Mouse (Mus musculus): ENCODE measurements at regions not wholly inside any gene's neighbourhood (a gene's known extent, or its start where the extent isn't known, plus 50 kb on each side); places are given as distances from the start of the nearest gene placed in this dataset.
A peak's percentile ranks its signal among the peaks of the same experiment; 100 is the strongest.

DNA sequence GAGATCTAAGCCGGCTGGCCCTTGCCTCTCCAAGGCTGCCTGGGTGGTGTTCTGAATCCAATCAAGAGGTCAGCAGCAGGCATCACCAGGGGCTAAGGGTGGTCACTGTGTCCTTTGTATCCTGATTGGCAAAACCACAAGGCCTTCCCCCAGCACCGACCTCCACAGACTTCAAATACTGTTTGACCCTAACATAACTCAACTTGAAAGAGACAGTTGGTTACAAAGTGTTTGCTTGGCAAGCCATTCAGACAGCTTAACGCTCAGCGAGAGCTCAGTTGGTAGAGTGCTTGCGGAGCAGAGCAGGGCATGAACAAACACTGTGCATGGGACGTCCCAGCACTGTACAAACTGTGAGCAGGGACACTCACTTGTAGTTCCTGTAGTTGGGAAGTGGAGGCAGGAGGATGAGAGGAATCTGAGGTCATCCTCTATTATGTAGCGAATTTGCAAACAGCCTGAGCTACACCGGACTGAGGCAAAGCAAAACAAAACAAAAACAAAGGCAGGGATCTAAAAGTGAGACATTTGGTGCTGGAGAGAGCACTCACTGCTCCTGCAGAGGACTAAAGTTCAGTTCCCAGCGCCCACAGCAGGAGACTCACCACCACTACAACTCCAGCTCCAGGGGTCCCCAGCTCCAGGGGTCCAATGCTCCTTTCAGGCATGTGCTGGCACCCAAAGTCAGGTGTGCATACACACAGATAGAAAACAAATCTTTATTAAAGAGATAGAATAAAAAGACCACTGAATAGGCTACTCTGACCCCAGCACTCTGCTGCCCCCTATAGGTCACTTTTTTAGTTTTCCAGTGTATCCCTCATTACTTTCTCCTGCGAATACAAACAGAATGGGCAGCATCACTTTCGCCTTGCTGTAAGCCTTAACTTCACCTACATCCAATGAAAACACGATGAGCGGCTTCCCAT lies 273.5 kb downstream of the Prex1 start:
- Histone ChIP-seq H3K27me3 (ENCODE audit: insufficient read depth, low read length) (no peaks in the 10 kb centered on the region), H3K9me3 (ENCODE audit: low read length) (no peaks in the 10 kb centered on the region), H3K4me1 (replicated peaks; ENCODE audit: low read depth, low read length) (peaks cover 38% of the 10 kb centered on the region), H3K4me3 (replicated peaks; ENCODE audit: low read length) (0 out of 2 replicates have a peak overlapping the region, but pooled peaks have one; percentile 8), H3K36me3 (ENCODE audit: insufficient read depth, low read length) (peaks cover 10% of the 10 kb centered on the region)
- TF ChIP-seq CTCF (conservative IDR thresholded peaks at IDR 0.05; ENCODE audit: low read length) (peak; percentile 64), NANOG (IDR thresholded peaks at IDR 0.05; ENCODE audit: borderline replicate concordance, low read length) (no peak), POU5F1 (IDR thresholded peaks at IDR 0.05; ENCODE audit: borderline replicate concordance, low read length) (no peak)

DNA sequence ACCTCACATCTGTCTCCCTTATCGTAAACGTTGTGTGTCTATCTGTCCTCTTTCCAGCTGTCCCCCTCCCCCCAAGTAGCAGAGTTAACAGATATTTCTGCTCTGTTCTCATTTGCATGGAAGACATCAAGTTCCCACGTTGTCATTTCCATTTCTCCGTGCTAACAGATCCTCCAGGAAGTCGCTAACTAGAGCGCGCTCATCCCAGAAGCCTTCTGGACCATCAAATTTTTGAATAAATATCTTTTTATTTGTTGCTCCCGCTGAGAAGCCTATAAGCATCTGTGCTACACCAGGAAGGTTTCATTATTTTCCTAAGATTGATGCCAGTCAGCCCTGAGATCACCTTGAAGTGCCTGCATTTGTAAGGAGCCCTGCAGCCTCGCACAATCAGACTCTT lies 275.4 kb downstream of the Prex1 start:
- Histone ChIP-seq H3K27me3 (ENCODE audit: insufficient read depth, low read length) (no peaks in the 10 kb centered on the region), H3K9me3 (ENCODE audit: low read length) (no peaks in the 10 kb centered on the region), H3K4me3 (replicated peaks; ENCODE audit: low read length) (0 out of 2 replicates have a peak overlapping the region, but pooled peaks have one; percentile 13), H3K4me1 (replicated peaks; ENCODE audit: low read depth, low read length) (peaks cover 40% of the 10 kb centered on the region), H3K36me3 (ENCODE audit: insufficient read depth, low read length) (peaks cover 27% of the 10 kb centered on the region)
- TF ChIP-seq POU5F1 (IDR thresholded peaks at IDR 0.05; ENCODE audit: borderline replicate concordance, low read length) (no peak), CTCF (conservative IDR thresholded peaks at IDR 0.05; ENCODE audit: low read length) (no peak), NANOG (IDR thresholded peaks at IDR 0.05; ENCODE audit: borderline replicate concordance, low read length) (no peak)

DNA sequence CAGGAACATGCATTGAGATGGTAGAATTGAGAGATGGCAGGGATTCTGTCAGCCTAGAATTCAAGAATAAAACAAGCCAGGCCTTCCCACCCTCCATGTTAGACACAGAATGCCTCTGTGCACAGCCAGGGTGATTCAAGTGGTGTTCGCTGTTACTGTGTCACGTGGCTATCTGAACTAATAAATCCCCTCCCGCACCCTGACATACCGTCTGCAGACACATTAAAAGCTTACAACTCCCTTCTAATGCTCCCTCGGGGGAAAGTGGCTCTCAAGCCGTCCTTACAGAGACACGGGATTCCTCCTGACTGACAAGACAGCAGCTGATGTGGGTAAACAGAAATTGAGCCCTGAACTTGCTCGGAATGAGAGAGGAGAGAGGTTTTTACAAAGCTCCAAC lies 279.1 kb downstream of the Prex1 start:
- Histone ChIP-seq H3K9me3 (ENCODE audit: low read length) (no peaks in the 10 kb centered on the region), H3K27me3 (ENCODE audit: insufficient read depth, low read length) (peaks cover 7% of the 10 kb centered on the region; the same call in 1 of the 2 replicates), H3K36me3 (ENCODE audit: insufficient read depth, low read length) (peaks cover 51% of the 10 kb centered on the region), H3K4me1 (replicated peaks; ENCODE audit: low read depth, low read length) (peaks cover 43% of the 10 kb centered on the region), H3K4me3 (replicated peaks; ENCODE audit: low read length) (no peak overlapping the region)
- TF ChIP-seq NANOG (IDR thresholded peaks at IDR 0.05; ENCODE audit: borderline replicate concordance, low read length): no peak
- no peak for TF ChIP-seq CTCF (conservative IDR thresholded peaks at IDR 0.05; ENCODE audit: low read length)

DNA sequence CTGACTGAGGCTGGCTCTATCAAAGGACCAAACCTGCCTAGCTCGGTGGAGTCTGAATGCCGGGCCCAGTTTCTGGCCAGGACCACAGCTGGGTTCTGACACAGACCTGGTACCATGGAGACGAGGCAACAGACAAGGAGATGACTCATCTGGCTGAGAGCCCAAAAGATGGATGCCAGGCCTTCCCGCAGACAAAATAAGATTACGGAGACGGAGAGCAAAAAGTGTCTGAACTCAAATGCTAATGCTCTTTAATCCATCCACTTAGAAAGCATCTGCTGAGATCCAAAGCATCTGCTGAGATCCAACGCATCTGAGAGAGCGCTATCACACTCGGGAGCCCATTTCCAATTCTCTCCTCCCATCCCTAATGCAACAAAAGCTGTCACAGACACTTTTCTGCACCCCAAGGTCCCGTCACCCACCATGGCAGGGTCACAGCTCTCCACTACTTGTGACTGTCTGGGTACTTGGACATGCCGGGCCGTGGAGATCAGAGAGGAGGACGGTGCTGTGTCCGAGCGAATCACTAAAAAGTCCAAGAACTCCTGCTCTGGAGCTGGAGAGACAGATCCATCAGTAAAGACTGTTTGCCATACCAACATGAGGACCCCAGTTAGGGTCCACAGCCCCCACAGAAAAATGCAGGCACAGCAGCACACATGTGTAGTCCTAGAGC lies 278.3 kb upstream of the Sulf2 start:
- TF ChIP-seq CTCF (conservative IDR thresholded peaks at IDR 0.05; ENCODE audit: low read length) (no peak), NANOG (IDR thresholded peaks at IDR 0.05; ENCODE audit: borderline replicate concordance, low read length) (no peak), POU5F1 (IDR thresholded peaks at IDR 0.05; ENCODE audit: borderline replicate concordance, low read length) (no peak)
- Histone ChIP-seq H3K27me3 (ENCODE audit: insufficient read depth, low read length) (peaks cover 7% of the 10 kb centered on the region), H3K36me3 (ENCODE audit: insufficient read depth, low read length) (peaks cover 58% of the 10 kb centered on the region)

DNA sequence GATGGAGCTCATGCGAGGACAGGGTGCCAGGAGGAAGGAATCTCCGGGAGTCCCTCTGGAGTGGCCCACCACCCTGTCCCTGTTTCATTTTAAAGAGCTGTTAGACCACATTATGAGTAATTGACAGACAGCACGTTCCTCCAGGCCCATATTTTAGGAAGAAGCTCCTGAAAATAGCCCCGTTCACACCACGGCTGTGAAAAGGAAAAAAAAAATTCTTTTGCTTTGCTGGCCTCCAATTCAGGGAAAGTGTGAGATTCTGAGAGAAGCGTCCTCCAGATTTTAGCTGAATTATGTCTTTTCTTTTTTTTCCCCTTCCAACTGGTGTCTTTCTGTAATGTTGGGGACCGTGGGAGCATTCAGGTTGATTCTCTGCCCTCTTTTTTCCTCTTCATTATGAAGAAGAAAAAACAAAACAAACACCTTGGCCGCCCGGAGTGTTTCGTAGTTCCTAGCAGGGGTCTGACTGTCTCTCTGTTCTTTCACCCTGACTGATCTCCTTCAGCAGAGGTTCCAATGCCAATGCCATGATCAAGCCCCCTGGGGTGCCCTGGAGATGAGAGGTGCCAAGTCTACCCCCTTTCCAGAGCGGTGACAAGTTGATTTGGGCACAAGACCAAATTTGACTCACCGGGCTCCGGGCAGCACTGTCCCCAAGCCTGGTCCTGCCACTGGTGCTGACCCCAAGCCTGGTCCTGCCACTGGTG lies 277.6 kb upstream of the Sulf2 start:
- Histone ChIP-seq H3K4me1 (replicated peaks; ENCODE audit: low read depth, low read length) (peaks cover 32% of the 10 kb centered on the region), H3K4me3 (replicated peaks; ENCODE audit: low read length) (no peak overlapping the region), H3K36me3 (ENCODE audit: insufficient read depth, low read length) (peaks cover 59% of the 10 kb centered on the region), H3K9me3 (ENCODE audit: low read length) (no peaks in the 10 kb centered on the region), H3K27me3 (ENCODE audit: insufficient read depth, low read length) (peaks cover 7% of the 10 kb centered on the region)
- TF ChIP-seq NANOG (IDR thresholded peaks at IDR 0.05; ENCODE audit: borderline replicate concordance, low read length) (no peak), POU5F1 (IDR thresholded peaks at IDR 0.05; ENCODE audit: borderline replicate concordance, low read length) (no peak), CTCF (conservative IDR thresholded peaks at IDR 0.05; ENCODE audit: low read length) (no peak)

More for the DNA sequence above, 278.3 kb upstream of the Sulf2 start:
- H3K4me1 ChIP-seq (replicated peaks; ENCODE audit: low read depth, low read length): peaks cover 35% of the 10 kb centered on the region
- no peak overlapping the region for H3K4me3 ChIP-seq (replicated peaks; ENCODE audit: low read length)
- H3K9me3 ChIP-seq (ENCODE audit: low read length): no peaks in the 10 kb centered on the region

DNA sequence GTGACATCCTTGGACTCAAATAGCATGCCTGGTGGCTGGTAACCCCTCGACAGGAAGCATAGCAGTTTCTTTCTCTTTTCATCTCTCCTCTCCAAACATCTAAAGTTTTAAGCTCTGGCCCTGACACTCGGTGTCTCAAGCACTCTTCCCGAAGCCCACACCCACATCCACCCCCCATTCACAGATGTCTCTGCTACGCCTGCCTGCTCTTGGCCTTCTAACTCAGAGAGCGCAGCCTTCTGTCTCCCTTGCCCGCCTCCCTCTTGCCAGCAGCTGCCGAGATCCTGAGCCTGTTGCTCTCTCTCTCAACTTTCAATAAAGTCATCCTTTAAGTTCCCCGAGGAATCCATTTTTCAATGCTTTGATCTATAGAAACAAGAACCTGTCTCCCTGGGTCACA lies 277.1 kb upstream of the Sulf2 start:
- Histone ChIP-seq H3K27me3 (ENCODE audit: insufficient read depth, low read length) (peaks cover 7% of the 10 kb centered on the region), H3K9me3 (ENCODE audit: low read length) (no peaks in the 10 kb centered on the region), H3K4me3 (replicated peaks; ENCODE audit: low read length) (no peak overlapping the region), H3K4me1 (replicated peaks; ENCODE audit: low read depth, low read length) (peaks cover 34% of the 10 kb centered on the region), H3K36me3 (ENCODE audit: insufficient read depth, low read length) (peaks cover 59% of the 10 kb centered on the region)
- no peak for TF ChIP-seq CTCF (conservative IDR thresholded peaks at IDR 0.05; ENCODE audit: low read length)
- TF ChIP-seq POU5F1 (IDR thresholded peaks at IDR 0.05; ENCODE audit: borderline replicate concordance, low read length): no peak
- no peak for TF ChIP-seq NANOG (IDR thresholded peaks at IDR 0.05; ENCODE audit: borderline replicate concordance, low read length)

- Histone ChIP-seq H3K27me3 (ENCODE audit: insufficient read depth, low read length) (peaks cover 7% of the 10 kb centered on the region), H3K4me3 (replicated peaks; ENCODE audit: low read length) (no peak overlapping the region)
- TF ChIP-seq CTCF (conservative IDR thresholded peaks at IDR 0.05; ENCODE audit: low read length) (no peak), NANOG (IDR thresholded peaks at IDR 0.05; ENCODE audit: borderline replicate concordance, low read length) (no peak), POU5F1 (IDR thresholded peaks at IDR 0.05; ENCODE audit: borderline replicate concordance, low read length) (no peak)
Observed at GRCm38 (mm10) chr2:166429918-166430317, 274.5 kb upstream of the Sulf2 start.

DNA sequence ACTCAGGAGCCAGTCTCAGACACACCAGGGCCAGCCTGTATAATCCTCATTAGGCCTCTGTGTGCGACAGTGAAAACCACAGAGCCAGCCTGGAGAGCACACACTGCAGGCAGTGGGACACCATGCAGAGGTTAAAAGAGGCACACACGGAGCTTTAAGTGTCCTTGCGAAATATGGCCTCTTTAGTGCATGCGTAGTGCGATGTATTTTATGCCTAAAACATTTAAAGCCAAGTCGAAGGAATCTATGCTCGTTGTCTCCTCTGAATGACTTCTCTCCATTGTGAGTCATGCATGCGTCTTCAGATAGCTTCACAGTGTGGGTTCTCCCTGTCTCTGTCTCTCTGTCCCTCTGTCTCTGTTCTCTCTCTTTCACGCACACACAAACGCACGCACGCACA lies 274.0 kb upstream of the Sulf2 start:
- H3K4me3 ChIP-seq (replicated peaks; ENCODE audit: low read length): no peak overlapping the region
- H3K9me3 ChIP-seq (ENCODE audit: low read length): no peaks in the 10 kb centered on the region
- H3K36me3 ChIP-seq (ENCODE audit: insufficient read depth, low read length): peaks cover 44% of the 10 kb centered on the region
- peaks cover 30% of the 10 kb centered on the region for H3K4me1 ChIP-seq (replicated peaks; ENCODE audit: low read depth, low read length)
- peaks cover 7% of the 10 kb centered on the region for H3K27me3 ChIP-seq (ENCODE audit: insufficient read depth, low read length)
- no peak for TF ChIP-seq CTCF (conservative IDR thresholded peaks at IDR 0.05; ENCODE audit: low read length)
- no peak for TF ChIP-seq POU5F1 (IDR thresholded peaks at IDR 0.05; ENCODE audit: borderline replicate concordance, low read length)
- TF ChIP-seq NANOG (IDR thresholded peaks at IDR 0.05; ENCODE audit: borderline replicate concordance, low read length): no peak

More at GRCm38 (mm10) chr2:166429918-166430317, 274.5 kb upstream of the Sulf2 start:
- H3K36me3 ChIP-seq (ENCODE audit: insufficient read depth, low read length): peaks cover 48% of the 10 kb centered on the region
- H3K9me3 ChIP-seq (ENCODE audit: low read length): no peaks in the 10 kb centered on the region
- H3K4me1 ChIP-seq (replicated peaks; ENCODE audit: low read depth, low read length): peaks cover 33% of the 10 kb centered on the region
